8 mouse cellular contexts compared by ENCODE assay signal in genomic region chr2:121806171-121806943, GRCm38 (mm10). TPM values are rescaled to one million over a fixed set of nuclear protein-coding genes. Genes with fewer than 3 reads are reported as not detected.
DNase-seq lines count a peak whose midpoint lies in the region; ATAC-seq and TF ChIP-seq lines count a peak whose summit lies in the region.

No protein-coding gene starts in this region.

- TF ChIP-seq EP300 in ES-Bruce4 (IDR thresholded peaks at IDR 0.05; ENCODE audit: insufficient read depth, low read depth, low read length) = no peak

- H3K27me3 ChIP-seq in erythroblast, embryonic 14.5 days (ENCODE audit: control insufficient read depth) = peaks cover 72% of the 10 kb centered on the region
- no peaks in the 10 kb centered on the region for H3K27me3 ChIP-seq in ES-Bruce4 (ENCODE audit: control insufficient read depth, insufficient read depth, low read length, poor library complexity, severe bottlenecking)
- H3K27me3 ChIP-seq in midbrain, embryonic 10.5 days (ENCODE audit: low read depth, poor library complexity, severe bottlenecking) = peaks cover 40% of the 10 kb centered on the region
- peaks cover 2% of the 10 kb centered on the region; the same call in 1 of the 2 replicates for H3K27me3 ChIP-seq in testis, adult 2 months (ENCODE audit: control insufficient read depth, insufficient read depth, low read length)

- peaks cover 16% of the 10 kb centered on the region for H3K4me1 ChIP-seq in erythroblast, embryonic 14.5 days (ENCODE audit: control insufficient read depth)
- H3K4me1 ChIP-seq in ES-Bruce4 (ENCODE audit: control insufficient read depth, insufficient read depth, low read length) = peaks cover 2% of the 10 kb centered on the region
- H3K4me1 ChIP-seq in midbrain, embryonic 10.5 days = peaks cover 37% of the 10 kb centered on the region
- peaks cover 9% of the 10 kb centered on the region for H3K4me1 ChIP-seq in testis, adult 2 months (ENCODE audit: control insufficient read depth, insufficient read depth, low read length)

- TF ChIP-seq CTCF in ES-Bruce4 (IDR thresholded peaks at IDR 0.05; ENCODE audit: low read depth, low read length) = no peak
- no peak for TF ChIP-seq CTCF in testis, adult 2 months (IDR thresholded peaks at IDR 0.05; ENCODE audit: control insufficient read depth, insufficient read depth, insufficient replicate concordance, low read depth, low read length)

- H3K36me3 ChIP-seq in erythroblast, embryonic 14.5 days (ENCODE audit: control insufficient read depth) = no peaks in the 10 kb centered on the region
- no peaks in the 10 kb centered on the region for H3K36me3 ChIP-seq in ES-Bruce4 (ENCODE audit: control insufficient read depth, insufficient read depth, low read length, poor library complexity, severe bottlenecking)
- H3K36me3 ChIP-seq in midbrain, embryonic 10.5 days = no peaks in the 10 kb centered on the region
- no peaks in the 10 kb centered on the region for H3K36me3 ChIP-seq in testis, adult 2 months (ENCODE audit: control insufficient read depth, insufficient read depth, low read length)

- peak; percentile 41 for TF ChIP-seq POLR2A in ES-Bruce4 (IDR thresholded peaks at IDR 0.05; ENCODE audit: insufficient read depth, low read length)
- TF ChIP-seq POLR2A in testis, adult 2 months (IDR thresholded peaks at IDR 0.05; ENCODE audit: control insufficient read depth, low read depth, low read length) = no peak

- H3K9ac ChIP-seq in ES-Bruce4 (ENCODE audit: low read depth, poor library complexity, severe bottlenecking) = peak overlapping the region; percentile 82

- under 1% methylated on average over 86 of the region's 90 CpGs for WGBS in midbrain, embryonic 10.5 days

- H3K27ac ChIP-seq in ES-Bruce4 (ENCODE audit: insufficient read depth, low read length) = no peak overlapping the region; the same call in 1 of the 2 replicates
- H3K27ac ChIP-seq in midbrain, embryonic 10.5 days (replicated peaks) = peak overlapping the region; percentile 88
- no peak overlapping the region for H3K27ac ChIP-seq in testis, adult 2 months (ENCODE audit: control insufficient read depth, insufficient read depth, low read depth, low read length)

- peak overlapping the region; percentile 67 for H3K4me3 ChIP-seq in erythroblast, embryonic 14.5 days (replicated peaks)
- peak overlapping the region; percentile 85 for H3K4me3 ChIP-seq in ES-Bruce4 (ENCODE audit: low read depth, low read length)
- peak overlapping the region; percentile 69 for H3K4me3 ChIP-seq in midbrain, embryonic 10.5 days
- peak overlapping the region; percentile 91 for H3K4me3 ChIP-seq in testis, adult 2 months (ENCODE audit: control insufficient read depth, low read depth, low read length)

- peak; percentile 54 for DNase-seq in cerebellum, adult 8-10 months
- peak; percentile 17 to 26 for DNase-seq in frontal cortex, postnatal 14 days (ENCODE audit: low spot score in 2 of 2)
- peak; percentile 16 to 25 for DNase-seq in layer of hippocampus, adult 8-10 months (ENCODE audit: low spot score in 2 of 2)
- DNase-seq in midbrain, embryonic 10.5 days (ENCODE audit: low spot score) = peak; percentile 78

- H3K9me3 ChIP-seq in erythroblast, embryonic 14.5 days (ENCODE audit: control insufficient read depth, low read length) = no peaks in the 10 kb centered on the region; the same call in 1 of the 2 replicates
- H3K9me3 ChIP-seq in ES-Bruce4 (replicated peaks; ENCODE audit: control insufficient read depth, insufficient read depth, low read length, poor library complexity, severe bottlenecking) = no peaks in the 10 kb centered on the region
- H3K9me3 ChIP-seq in midbrain, embryonic 10.5 days (replicated peaks) = no peaks in the 10 kb centered on the region

- ATAC-seq in erythroblast, adult 5-6 weeks (replicated peaks; ENCODE audit: low FRiP score, poor library complexity, severe bottlenecking) = no peak

RNA-seq across cellular contexts. Expression of gene Frmd5, which starts 0.5 kb away (rescaled TPM):
- polyA plus RNA-seq in erythroblast, embryonic 14.5 days (2012) = 0.03 TPM in 1 of 2 replicates, not detected in the other
- not detected in 2 replicates for total RNA-seq in erythroblast, adult 5-6 weeks (2015; ENCODE audit: low replicate concordance)
- total RNA-seq in erythroblast, adult 5-6 weeks (2017; ENCODE audit: low replicate concordance) = not detected in 2 replicates
- 10.5 and 11.0 TPM in 2 replicates for polyA plus RNA-seq in ES-Bruce4 (2011; ENCODE audit: insufficient read depth, insufficient read length, low read depth, missing spikeins)
- total RNA-seq in layer of hippocampus, adult 8-10 months (2022) = 10 to 100 TPM; 32.5 to 38.7 (median 38.0) TPM
- polyA plus RNA-seq in midbrain, embryonic 10.5 days (2016; fragmentation: Nextera tagmentation; extraction: Ambion mirVana) = 10.9 and 13.8 TPM in 2 replicates
- 1.6 and 2.0 TPM in 2 replicates for polyA plus RNA-seq in testis, adult 2 months (2012; rRNA removed)

Comparison
In these comparisons a context has a peak if more than half of its experiments do, and no peak if none do; other contexts are left out.
1. DNase-seq: peak in every context shown above with its lines; median percentile 78 in midbrain, embryonic 10.5 days; 54 in cerebellum, adult 8-10 months; 22 in frontal cortex, postnatal 14 days; 20 in layer of hippocampus, adult 8-10 months.